Mouse (Mus musculus) B cell, adult 62 days (primary cell): Measurements from ENCODE around the gene Olfr1362. TPM values are rescaled to one million over a fixed set of nuclear protein-coding genes. Genes with fewer than 3 reads are reported as not detected.

Experiments
- total RNA-seq: library from RNA; stranded (reverse); gene quantifications from 4 replicates; pipeline ENCODE4 v1.2.4, GENCODE M21; 2023

Olfr1362 gene
- not detected in 4 replicates for total RNA-seq

GRCm38 (mm10) chr13:21613922-21614321, at the start of gene Olfr1362:
Olfr1362 (minus strand) TSS chr13:21614022.

GRCm38 (mm10) chr13:21663286-21663685, 49.5 kb upstream of the Olfr1362 start, which contains the start of gene Olfr1361:
Olfr1361 (minus strand) TSS chr13:21663386.

GRCm38 (mm10) chr13:21642418-21642817, 28.6 kb upstream of the Olfr1362 start, which contains the start of gene Olfr11:
Olfr11 (minus strand) TSS chr13:21642518.

DNA sequence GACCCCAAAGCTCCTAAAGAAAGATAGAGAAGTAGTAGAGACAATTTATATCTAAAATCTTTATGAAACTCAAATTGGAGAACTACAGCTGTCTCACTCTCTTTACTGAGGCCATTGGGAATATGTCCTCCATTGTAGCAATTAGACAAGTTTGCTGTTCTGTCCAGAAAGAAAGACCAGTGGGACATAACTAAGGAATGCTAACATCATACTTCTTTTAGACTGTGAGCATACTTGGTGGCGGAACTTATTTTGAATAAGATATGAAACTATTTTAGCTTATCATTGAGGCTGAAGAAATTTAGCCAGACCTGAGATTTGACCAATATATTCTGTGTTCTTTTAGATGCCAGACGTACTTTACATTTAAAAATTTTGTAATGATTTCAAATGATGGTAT, 32.2 kb downstream of the Olfr1362 start, which contains the start of gene Olfr1364:
Gene Olfr1364 (minus strand): TSS at position 101 of the 400 bp plus-strand sequence.

Other genes with a start within 250 kb of the Olfr1362 start
- gene Zkscan3, start 211.3 kb downstream of the Olfr1362 start, total RNA-seq: 49.3 to 57.9 TPM (median 53.2 TPM) in 4 replicates
- gene Pgbd1, start 173.0 kb downstream of the Olfr1362 start, total RNA-seq: 0.36 to 0.76 TPM (median 0.46 TPM) in 3 of 4 replicates, not detected in the other
- 36.6 to 38.1 TPM (median 37.6 TPM) in 4 replicates for gene Zscan26, start 160.3 kb downstream of the Olfr1362 start, total RNA-seq
- gene Nkapl, start 145.5 kb downstream of the Olfr1362 start, total RNA-seq: not detected in 4 replicates
- gene Zkscan4, start 135.1 kb downstream of the Olfr1362 start, total RNA-seq: not detected in 4 replicates
- gene Gm10065, start 134.6 kb downstream of the Olfr1362 start, total RNA-seq: not detected in 4 replicates
- gene AK157302, start 118.8 kb downstream of the Olfr1362 start, total RNA-seq: 6.7 to 8.4 TPM (median 7.2 TPM) in 4 replicates
- 10.4 to 24.0 TPM (median 18.4 TPM) in 4 replicates for gene Gm11273, start 112.6 kb downstream of the Olfr1362 start, total RNA-seq
- 7.7 to 11.4 TPM (median 10.3 TPM) in 4 replicates for gene Zkscan8, start 82.9 kb downstream of the Olfr1362 start, total RNA-seq
- not detected in 4 replicates for gene Olfr1366, start 71.2 kb downstream of the Olfr1362 start, total RNA-seq
- not detected in 4 replicates for gene Olfr1535, start 54.1 kb downstream of the Olfr1362 start, total RNA-seq
- not detected in 4 replicates for gene Olfr1364, start 32.3 kb downstream of the Olfr1362 start, total RNA-seq
- gene Olfr11, start 28.5 kb upstream of the Olfr1362 start, total RNA-seq: not detected in 4 replicates
- not detected in 4 replicates for gene Olfr1361, start 49.4 kb upstream of the Olfr1362 start, total RNA-seq
- not detected in 4 replicates for gene Olfr1360, start 63.4 kb upstream of the Olfr1362 start, total RNA-seq
- not detected in 4 replicates for gene Olfr1359, start 84.1 kb upstream of the Olfr1362 start, total RNA-seq
- 60.5 to 95.6 TPM (median 91.5 TPM) in 4 replicates for gene Hist1h2bl, start 102.1 kb upstream of the Olfr1362 start, total RNA-seq
- gene Hist1h2ai, start 102.4 kb upstream of the Olfr1362 start, total RNA-seq: 86.2 to 128 TPM (median 105 TPM) in 4 replicates
- gene Hist1h3h, start 103.6 kb upstream of the Olfr1362 start, total RNA-seq: 124 to 146 TPM (median 132 TPM) in 4 replicates
- gene Hist1h2bm, start 108.0 kb upstream of the Olfr1362 start, total RNA-seq: 7.8 to 14.0 TPM (median 11.2 TPM) in 4 replicates
- gene Hist1h4j, start 121.0 kb upstream of the Olfr1362 start, total RNA-seq: 13.5 to 16.8 TPM (median 15.9 TPM) in 4 replicates
- gene Hist1h4k, start 136.5 kb upstream of the Olfr1362 start, total RNA-seq: 235 to 385 TPM (median 353 TPM) in 4 replicates
- gene Hist1h2ak, start 139.8 kb upstream of the Olfr1362 start, total RNA-seq: 33.5 to 52.3 TPM (median 43.6 TPM) in 4 replicates
- 76.0 to 118 TPM (median 87.0 TPM) in 4 replicates for gene Hist1h2bn, start 140.1 kb upstream of the Olfr1362 start, total RNA-seq
- gene Hist1h1b, start 166.6 kb upstream of the Olfr1362 start, total RNA-seq: 55.1 to 70.5 TPM (median 62.8 TPM) in 4 replicates
- 183 to 227 TPM (median 189 TPM) in 4 replicates for gene Hist1h3i, start 169.3 kb upstream of the Olfr1362 start, total RNA-seq
- gene Hist1h2an, start 173.2 kb upstream of the Olfr1362 start, total RNA-seq: 30.2 to 44.7 TPM (median 33.5 TPM) in 4 replicates
- gene Hist1h2bp, start 173.4 kb upstream of the Olfr1362 start, total RNA-seq: 32.1 to 51.1 TPM (median 41.4 TPM) in 4 replicates
- 160 to 195 TPM (median 178 TPM) in 4 replicates for gene Hist1h2bq, start 196.2 kb upstream of the Olfr1362 start, total RNA-seq
- gene Hist1h2ao, start 196.4 kb upstream of the Olfr1362 start, total RNA-seq: 204 to 263 TPM (median 252 TPM) in 4 replicates
- 296 to 419 TPM (median 357 TPM) in 4 replicates for gene Hist1h4m, start 197.7 kb upstream of the Olfr1362 start, total RNA-seq
- 56.0 to 117 TPM (median 97.2 TPM) in 4 replicates for gene Hist1h4n, start 218.2 kb upstream of the Olfr1362 start, total RNA-seq
- gene Hist1h2ap, start 219.5 kb upstream of the Olfr1362 start, total RNA-seq: 44.1 to 82.7 TPM (median 54.3 TPM) in 4 replicates
- 158 to 191 TPM (median 175 TPM) in 4 replicates for gene Hist1h2br, start 219.7 kb upstream of the Olfr1362 start, total RNA-seq